Mouse (Mus musculus) kidney, embryonic 14.5 days (tissue): Measurements from ENCODE around the gene P2rx1. TPM values are rescaled to one million over a fixed set of nuclear protein-coding genes. Genes with fewer than 3 reads are reported as not detected.

ENCODE experiments used
- ATAC-seq: fragments of 200-750 bp; cut with Nextera tagmentation; 2 replicates; pipeline ENCODE4 v1.8.0; 2017; ENCODE audit warnings: moderate number of reproducible peaks, mild to moderate bottlenecking, moderate TSS enrichment, moderate library complexity; ENCODE audit not compliant: low FRiP score, low TSS enrichment
- H3K27ac ChIP-seq: fragments of 300-500 bp; sonication (generic); 2 replicates; pipeline ENCODE4 v1.5.1; 2014; ENCODE audit warnings: low read depth, mild to moderate bottlenecking, low read length, moderate library complexity, mixed read lengths
- H3K27me3 ChIP-seq: fragments of 300-500 bp; sonication (generic); 2 replicates; pipeline ENCODE4 v1.6.1; 2014; ENCODE audit warnings: mild to moderate bottlenecking, low read length; ENCODE audit not compliant: control insufficient read depth, insufficient read depth
- H3K36me3 ChIP-seq: fragments of 300-500 bp; sonication (generic); 2 replicates; pipeline ENCODE4 v1.6.1; 2014; ENCODE audit warnings: low read length, mixed read lengths; ENCODE audit not compliant: control insufficient read depth, insufficient read depth
- H3K4me1 ChIP-seq: fragments of 300-500 bp; sonication (generic); 2 replicates; pipeline ENCODE4 v1.6.1; 2014; ENCODE audit warnings: low read length, mixed read lengths; ENCODE audit not compliant: control insufficient read depth, insufficient read depth
- H3K4me2 ChIP-seq: fragments of 300-500 bp; sonication (generic); replicated peaks from 2 replicates; pipeline ENCODE4 v1.6.1; 2014; ENCODE audit warnings: low read depth, mild to moderate bottlenecking, low read length
- H3K4me3 ChIP-seq: fragments of 300-500 bp; sonication (generic); 2 replicates; pipeline ENCODE4 v1.5.1; 2014; ENCODE audit warnings: mild to moderate bottlenecking, low read length
- H3K9ac ChIP-seq: fragments of 300-500 bp; sonication (generic); 2 replicates; pipeline ENCODE4 v1.6.1; 2014; ENCODE audit warnings: low read depth, mild to moderate bottlenecking, low read length, moderate library complexity
- H3K9me3 ChIP-seq: fragments of 300-500 bp; sonication (generic); 2 replicates; pipeline ENCODE4 v1.6.1; 2016; ENCODE audit warnings: low read length; ENCODE audit not compliant: control insufficient read depth
- WGBS: fragments of 180-500 bp; shearing (Covaris S2); extraction: QIAGEN DNeasy Blood & Tissue Kit; methylation state at CpG from one replicate; pipeline ENCODE4 v1.1.7; 2014; 5-methylcytosine and 5-hydroxymethylcytosine counted together
- polyA plus RNA-seq: library from polyadenylated mRNA; unstranded; fragments of >200 nt; fragmentation: Nextera tagmentation; extraction: Ambion mirVana; gene quantifications from 2 replicates; pipeline ENCODE4 v1.2.1, GENCODE M21; 2014

Gene P2rx1
- polyA plus RNA-seq, 1 experiment from 2014 or later, result 0.76 TPM

DNA sequence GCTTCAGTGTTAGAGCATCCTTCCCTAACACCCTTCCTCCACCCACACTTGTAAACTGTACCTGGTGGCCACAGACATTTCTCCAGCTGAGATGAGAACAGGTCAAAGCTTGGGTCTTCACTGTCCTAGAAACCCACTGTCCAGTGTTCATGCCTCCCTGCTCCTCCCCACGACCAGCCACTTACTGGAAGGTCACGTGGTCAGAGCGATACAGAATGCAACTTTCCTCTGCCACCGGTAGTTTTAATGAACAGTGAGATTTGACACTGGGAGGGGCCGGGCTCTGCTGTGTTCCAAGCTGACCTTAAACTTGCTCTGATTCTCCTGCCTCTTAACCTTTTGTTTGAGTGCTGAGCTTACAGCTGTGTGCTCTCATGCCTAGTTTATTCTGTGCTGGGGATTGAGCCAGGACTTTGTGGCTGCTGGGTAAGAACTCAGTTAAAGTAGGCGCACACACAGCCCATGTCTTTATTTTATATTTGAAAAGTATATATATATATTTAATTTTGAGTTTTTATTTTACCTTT is 45.4 kb downstream of the P2rx1 start:
- peaks cover 18% of the 10 kb centered on the region; the same call in 1 of the 2 replicates for H3K4me1 ChIP-seq
- no peak overlapping the region for H3K4me2 ChIP-seq
- no peaks in the 10 kb centered on the region for H3K9me3 ChIP-seq
- ATAC-seq, result no peak
- no peak overlapping the region for H3K4me3 ChIP-seq
- H3K36me3 ChIP-seq, result peaks cover 2% of the 10 kb centered on the region; the same call in 1 of the 2 replicates
- WGBS, result 26% methylated on average over 6 of the region's 6 CpGs
- no peak overlapping the region for H3K27ac ChIP-seq
- H3K27me3 ChIP-seq, result no peaks in the 10 kb centered on the region
- H3K9ac ChIP-seq, result no peak overlapping the region

DNA sequence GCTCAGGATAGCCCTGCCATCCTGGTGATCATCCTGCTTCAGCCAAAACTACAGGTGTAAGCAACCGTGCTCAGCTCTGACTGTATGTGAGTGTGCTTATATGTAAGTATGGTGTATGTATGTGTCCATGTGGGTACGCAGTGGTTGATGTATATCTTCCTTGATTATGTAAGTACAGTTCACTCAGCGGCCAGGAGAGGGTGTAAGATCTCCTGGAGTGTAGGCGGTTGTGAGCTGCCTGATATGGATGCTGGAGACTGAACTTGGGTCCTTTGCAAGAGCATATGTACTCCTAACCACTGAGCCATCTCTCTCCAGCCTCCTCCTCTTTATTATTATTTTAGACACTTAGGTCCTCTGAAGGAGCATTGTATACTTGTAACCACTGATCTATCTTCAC is 45.9 kb downstream of the P2rx1 start:
- 79% methylated on average over 4 of the region's 4 CpGs for WGBS
- peaks cover 2% of the 10 kb centered on the region for H3K36me3 ChIP-seq
- no peak overlapping the region for H3K27ac ChIP-seq
- H3K27me3 ChIP-seq, result no peaks in the 10 kb centered on the region
- no peak overlapping the region for H3K9ac ChIP-seq
- no peak overlapping the region for H3K4me3 ChIP-seq
- H3K4me2 ChIP-seq, result no peak overlapping the region
- no peak for ATAC-seq
- H3K9me3 ChIP-seq, result no peaks in the 10 kb centered on the region
- peaks cover 18% of the 10 kb centered on the region; the same call in 1 of the 2 replicates for H3K4me1 ChIP-seq

DNA sequence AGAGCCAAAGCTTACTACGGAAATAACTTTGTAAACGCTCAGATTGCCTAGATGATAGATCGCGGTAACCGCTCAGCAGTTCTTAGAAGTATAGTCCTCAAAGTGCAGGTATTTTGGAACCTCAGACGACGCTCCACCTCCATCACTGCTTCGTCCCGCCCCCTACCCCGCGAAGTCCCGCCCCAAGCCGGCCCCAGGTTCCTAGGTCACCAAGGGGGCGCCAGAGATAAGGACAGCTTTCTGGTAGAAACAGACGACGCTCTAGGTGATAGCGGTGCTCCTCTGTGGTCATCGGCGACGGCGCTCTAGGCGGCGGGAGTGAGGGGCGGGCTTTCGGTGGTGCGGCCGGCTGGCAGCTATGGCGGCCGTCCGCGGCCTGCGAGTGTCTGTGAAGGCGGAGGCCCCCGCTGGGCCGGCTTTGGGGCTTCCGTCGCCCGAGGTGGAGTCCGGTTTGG is 48.7 kb downstream of the P2rx1 start, which contains the start of gene Ncbp3:
TSS of gene Ncbp3 (plus strand) at position 242 of the 455 bp plus-strand sequence.
- H3K27me3 ChIP-seq, result no peaks in the 10 kb centered on the region
- H3K4me1 ChIP-seq, result peaks cover 18% of the 10 kb centered on the region; the same call in 1 of the 2 replicates
- WGBS, result 1% methylated on average over 39 of the region's 39 CpGs
- H3K36me3 ChIP-seq, result peaks cover 23% of the 10 kb centered on the region
- peak within 1 kb of the TSS; percentile 61 for H3K4me3 ChIP-seq
- peak; percentile 96 for ATAC-seq
- H3K9ac ChIP-seq, result peak within 1 kb of the TSS; percentile 84
- no peaks in the 10 kb centered on the region for H3K9me3 ChIP-seq
- H3K4me2 ChIP-seq, result peak within 1 kb of the TSS; percentile 62
- H3K27ac ChIP-seq, result peak within 1 kb of the TSS; percentile 73

DNA sequence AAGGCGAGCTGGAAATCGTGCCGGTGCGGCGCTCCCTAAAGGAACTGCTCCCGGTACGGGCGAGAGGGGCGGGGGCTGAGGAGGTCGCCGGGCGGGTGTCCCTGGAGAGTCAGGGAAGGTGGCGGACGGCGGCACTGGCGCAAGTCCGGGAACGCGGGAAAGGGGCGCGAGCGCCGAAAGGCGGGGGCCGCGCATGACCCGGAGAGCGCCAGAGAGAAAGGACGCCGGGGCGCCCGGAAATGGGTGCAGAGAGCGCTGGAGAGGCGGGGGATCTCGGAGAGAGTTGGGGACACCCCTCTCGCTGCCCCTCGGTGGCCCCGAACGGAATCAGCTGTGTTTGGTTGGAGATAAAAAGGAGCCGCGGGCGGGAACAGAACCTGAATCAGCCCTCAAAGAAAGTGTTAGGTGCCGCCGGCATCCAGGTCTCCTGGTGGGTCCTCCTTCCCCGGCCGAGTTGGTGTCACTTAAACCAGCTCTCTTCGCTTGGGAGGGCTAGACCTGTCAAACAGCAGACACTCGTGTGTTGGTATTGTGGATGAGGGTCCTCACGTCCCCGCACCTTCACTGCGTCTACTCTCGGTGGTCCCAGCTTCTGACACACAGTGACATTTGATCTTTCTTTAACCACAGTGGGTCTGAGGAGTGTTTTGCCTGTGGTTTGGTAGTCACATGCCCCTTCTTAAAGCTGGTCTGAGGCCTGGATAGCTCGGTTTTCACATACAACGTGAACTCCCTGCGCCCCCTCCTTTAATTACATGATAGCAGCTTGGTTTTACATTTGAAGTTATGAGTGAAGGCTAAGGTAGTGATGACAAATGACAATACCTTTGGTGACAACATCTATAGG is 49.4 kb downstream of the P2rx1 start:
- peak overlapping the region; percentile 84 for H3K9ac ChIP-seq
- H3K27me3 ChIP-seq, result no peaks in the 10 kb centered on the region
- peaks cover 18% of the 10 kb centered on the region; the same call in 1 of the 2 replicates for H3K4me1 ChIP-seq
- peak; percentile 61 for ATAC-seq
- peak overlapping the region; percentile 62 for H3K4me2 ChIP-seq
- WGBS, result 2% methylated on average over 55 of the region's 55 CpGs
- H3K36me3 ChIP-seq, result peaks cover 29% of the 10 kb centered on the region
- H3K9me3 ChIP-seq, result no peaks in the 10 kb centered on the region
- H3K27ac ChIP-seq, result peak overlapping the region; percentile 73
- H3K4me3 ChIP-seq, result peak overlapping the region; percentile 61

DNA sequence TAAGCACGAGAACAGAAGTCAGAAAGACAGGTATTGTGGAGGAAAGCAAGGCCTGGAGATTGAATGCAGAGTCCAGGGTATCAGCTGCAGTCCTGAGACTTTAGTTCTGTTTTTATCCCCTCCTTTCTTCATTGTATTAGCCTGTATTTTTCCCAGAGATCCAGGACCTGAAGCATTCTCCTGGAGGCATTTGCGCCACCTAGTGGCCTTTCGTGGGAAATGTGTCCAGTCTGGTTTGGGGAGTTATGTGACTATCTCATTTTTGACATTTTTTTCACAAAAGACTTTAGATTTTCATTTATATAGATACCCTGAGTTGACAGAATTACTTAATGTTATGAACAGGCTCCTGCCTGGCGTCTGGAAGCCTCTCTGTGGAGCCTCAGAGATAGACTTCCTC is 50.4 kb downstream of the P2rx1 start:
- H3K9me3 ChIP-seq, result no peaks in the 10 kb centered on the region
- H3K4me1 ChIP-seq, result peaks cover 12% of the 10 kb centered on the region; the same call in 1 of the 2 replicates
- WGBS, result 2% methylated on average over 4 of the region's 4 CpGs
- no peak overlapping the region for H3K27ac ChIP-seq
- peaks cover 40% of the 10 kb centered on the region for H3K36me3 ChIP-seq
- peak overlapping the region; percentile 62; the same call in 1 of the 2 replicates for H3K4me2 ChIP-seq
- ATAC-seq, result no peak
- H3K27me3 ChIP-seq, result no peaks in the 10 kb centered on the region
- H3K4me3 ChIP-seq, result peak overlapping the region; percentile 61; the same call in 1 of the 2 replicates
- H3K9ac ChIP-seq, result no peak overlapping the region

DNA sequence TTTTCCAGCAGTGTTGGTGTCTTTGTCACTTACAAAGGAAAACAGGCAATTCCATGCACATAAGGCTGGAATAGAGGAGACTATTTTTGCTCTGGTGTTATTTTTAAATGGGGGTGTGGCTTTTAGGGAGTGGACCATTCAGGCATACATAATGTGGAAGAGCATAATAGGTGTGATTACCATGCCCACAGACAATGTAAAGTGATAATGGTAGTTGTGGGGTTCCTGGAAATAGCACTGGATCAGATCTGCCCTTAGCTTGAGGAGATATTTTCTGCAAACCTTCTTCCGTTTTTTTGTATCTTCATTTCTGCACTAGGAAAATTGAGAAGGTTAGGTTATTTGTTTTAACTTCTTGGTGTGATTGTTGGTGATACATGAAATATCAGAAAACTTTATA is 53.9 kb downstream of the P2rx1 start:
- Histone ChIP-seq H3K9ac (no peak overlapping the region), H3K27ac (no peak overlapping the region), H3K4me2 (no peak overlapping the region), H3K4me1 (peaks cover 8% of the 10 kb centered on the region; the same call in 1 of the 2 replicates), H3K4me3 (no peak overlapping the region), H3K27me3 (no peaks in the 10 kb centered on the region), H3K36me3 (peaks cover 71% of the 10 kb centered on the region), H3K9me3 (no peaks in the 10 kb centered on the region)
- ATAC-seq, result no peak
- WGBS, result 90% methylated on average over 1 of the region's 1 CpGs

DNA sequence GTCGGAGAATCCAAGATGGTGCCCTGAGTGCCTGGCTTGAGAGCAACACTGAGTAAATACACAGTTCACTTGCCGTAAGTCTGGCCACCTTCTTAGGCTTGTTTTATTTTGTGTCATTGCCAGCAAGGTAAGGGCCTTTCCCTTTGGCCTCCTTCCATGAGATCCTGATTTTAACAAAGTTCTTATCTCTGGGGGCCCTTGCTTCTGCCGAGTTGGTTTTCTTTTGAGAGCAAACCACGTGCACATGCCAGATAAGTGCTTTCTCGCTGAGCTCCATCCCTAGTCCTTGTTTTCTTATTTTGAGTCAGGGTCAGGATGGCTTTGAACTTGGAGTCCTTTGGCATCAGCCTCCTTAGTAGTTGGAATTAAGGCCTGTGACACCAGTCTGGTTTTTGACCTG is 58.8 kb downstream of the P2rx1 start:
- no peak overlapping the region for H3K4me2 ChIP-seq
- WGBS, result 92% methylated on average over 5 of the region's 5 CpGs
- H3K4me1 ChIP-seq, result no peaks in the 10 kb centered on the region
- H3K27me3 ChIP-seq, result no peaks in the 10 kb centered on the region
- H3K27ac ChIP-seq, result no peak overlapping the region
- H3K9me3 ChIP-seq, result no peaks in the 10 kb centered on the region
- no peak overlapping the region for H3K9ac ChIP-seq
- peaks cover 69% of the 10 kb centered on the region for H3K36me3 ChIP-seq
- no peak for ATAC-seq
- H3K4me3 ChIP-seq, result no peak overlapping the region

DNA sequence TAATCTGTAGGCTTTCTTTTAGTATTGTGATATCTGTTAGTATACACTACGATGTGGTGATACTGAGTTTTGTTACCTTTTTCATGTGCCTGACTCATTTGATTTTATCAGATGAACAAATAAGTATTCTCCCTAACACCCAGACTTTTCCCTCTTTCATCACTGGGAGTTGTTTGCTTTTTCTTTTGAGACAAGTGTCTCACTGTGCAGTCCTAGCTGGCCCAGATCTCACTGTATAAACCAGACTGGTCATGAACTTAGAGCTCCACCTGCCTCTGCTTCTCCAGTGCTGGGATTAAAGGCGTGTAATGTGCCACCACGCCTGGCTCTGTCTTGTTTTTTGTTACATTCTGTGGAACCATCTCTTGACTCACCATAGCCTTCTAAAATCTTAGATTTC is 60.7 kb downstream of the P2rx1 start:
- no peaks in the 10 kb centered on the region for H3K4me1 ChIP-seq
- H3K4me3 ChIP-seq, result no peak overlapping the region
- no peak for ATAC-seq
- H3K27me3 ChIP-seq, result no peaks in the 10 kb centered on the region
- H3K9ac ChIP-seq, result no peak overlapping the region
- H3K27ac ChIP-seq, result no peak overlapping the region
- WGBS, result 95% methylated on average over 3 of the region's 3 CpGs
- peaks cover 54% of the 10 kb centered on the region for H3K36me3 ChIP-seq
- H3K9me3 ChIP-seq, result no peaks in the 10 kb centered on the region
- no peak overlapping the region for H3K4me2 ChIP-seq

DNA sequence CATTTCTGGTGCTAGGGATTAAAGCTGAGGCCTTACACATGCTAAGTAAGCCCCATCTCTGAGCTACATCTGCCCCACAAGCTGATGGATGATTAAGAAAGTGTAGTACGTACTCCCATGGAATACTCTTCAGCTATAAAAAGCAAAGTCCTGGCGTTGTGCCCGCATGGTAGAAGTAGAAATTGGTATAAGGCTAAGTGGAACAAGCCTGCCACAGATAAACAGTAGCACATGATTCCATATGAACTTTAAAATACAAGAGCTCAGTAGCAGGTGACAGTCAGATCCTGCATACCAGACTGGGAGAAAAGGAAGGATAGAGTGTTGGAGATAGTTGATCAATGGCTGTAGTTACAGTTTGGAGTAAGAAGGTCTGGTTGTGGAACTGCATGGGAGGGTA is 62.5 kb downstream of the P2rx1 start:
- no peak overlapping the region for H3K4me3 ChIP-seq
- H3K4me2 ChIP-seq, result no peak overlapping the region
- no peak for ATAC-seq
- no peaks in the 10 kb centered on the region for H3K9me3 ChIP-seq
- H3K9ac ChIP-seq, result no peak overlapping the region
- H3K36me3 ChIP-seq, result peaks cover 48% of the 10 kb centered on the region
- H3K27ac ChIP-seq, result no peak overlapping the region
- no peaks in the 10 kb centered on the region for H3K27me3 ChIP-seq
- no peaks in the 10 kb centered on the region for H3K4me1 ChIP-seq
- WGBS, result 96% methylated on average over 3 of the region's 3 CpGs
